Mouse (Mus musculus) liver, embryonic 16.5 days (tissue): ENCODE data around the gene Dynlt1a. TPM values are rescaled to one million over a fixed set of nuclear protein-coding genes. Genes with fewer than 3 reads are reported as not detected.
"Not testable (repeated sequence)": the region's sequence is repeated elsewhere in the genome, so short reads cannot be mapped to it uniquely, and the experiment has no call there.

Source experiments
- ATAC-seq: fragments of 200-750 bp; cut with Nextera tagmentation; 2 replicates; pipeline ENCODE4 v1.8.0; 2017; ENCODE audit warnings: low read depth, mild to moderate bottlenecking, moderate number of reproducible peaks, moderate library complexity
- H3K27ac ChIP-seq: fragments of 300-500 bp; sonication (generic); 2 replicates; pipeline ENCODE4 v1.5.1; 2014; ENCODE audit warnings: mild to moderate bottlenecking, low read length
- H3K27me3 ChIP-seq: fragments of 300-500 bp; sonication (generic); 2 replicates; pipeline ENCODE4 v1.6.1; 2014; ENCODE audit warnings: low read depth, low read length, mixed read lengths; ENCODE audit not compliant: control insufficient read depth, insufficient read depth
- H3K36me3 ChIP-seq: fragments of 300-500 bp; sonication (generic); 2 replicates; pipeline ENCODE4 v1.6.1; 2014; ENCODE audit warnings: mild to moderate bottlenecking; ENCODE audit not compliant: control insufficient read depth, insufficient read depth
- H3K4me1 ChIP-seq: fragments of 300-500 bp; sonication (generic); 2 replicates; pipeline ENCODE4 v1.6.1; 2014; ENCODE audit warnings: low read depth, low read length, mixed read lengths; ENCODE audit not compliant: control insufficient read depth
- H3K4me2 ChIP-seq: fragments of 300-500 bp; sonication (generic); 2 replicates; pipeline ENCODE4 v1.6.1; 2014; ENCODE audit warnings: low read depth, low read length, mixed read lengths
- H3K4me3 ChIP-seq: fragments of 300-500 bp; sonication (generic); 2 replicates; pipeline ENCODE4 v1.5.1; 2014; ENCODE audit warnings: low read depth, mild to moderate bottlenecking, low read length
- H3K9ac ChIP-seq: fragments of 300-500 bp; sonication (generic); 2 replicates; pipeline ENCODE4 v1.6.1; 2014; ENCODE audit warnings: low read depth, low read length
- H3K9me3 ChIP-seq: fragments of 300-500 bp; sonication (generic); replicated peaks from 2 replicates; pipeline ENCODE4 v1.6.1; 2016; ENCODE audit warnings: low read length; ENCODE audit not compliant: control insufficient read depth
- WGBS: fragments of 180-500 bp; shearing (Covaris S2); extraction: QIAGEN DNeasy Blood & Tissue Kit; methylation state at CpG from one replicate; pipeline ENCODE4 v1.1.7; 2014; ENCODE audit not compliant: insufficient replicate concordance; 5-methylcytosine and 5-hydroxymethylcytosine counted together
- polyA plus RNA-seq: library from polyadenylated mRNA; unstranded; fragments of >200 nt; fragmentation: Nextera tagmentation; extraction: Ambion mirVana; gene quantifications from 2 replicates; pipeline ENCODE4 v1.2.1, GENCODE M21; 2015

The Dynlt1a gene
- polyA plus RNA-seq, 1 experiment from 2014 or later: 5.5 TPM

- WGBS: 2% methylated on average over 30 of the region's 38 CpGs
- ATAC-seq: peak; percentile 49
- peak overlapping the region; percentile 65 for H3K4me2 ChIP-seq
- H3K36me3 ChIP-seq, H3K27ac ChIP-seq, H3K4me1 ChIP-seq, H3K9me3 ChIP-seq, H3K27me3 ChIP-seq: not testable (repeated sequence)
- peak overlapping the region; percentile 58 for H3K4me3 ChIP-seq
- H3K9ac ChIP-seq: peak overlapping the region; percentile 61
Observed at GRCm38 (mm10) chr17:6316379-6317126, 747 bp downstream of the Dynlt1a start.

DNA sequence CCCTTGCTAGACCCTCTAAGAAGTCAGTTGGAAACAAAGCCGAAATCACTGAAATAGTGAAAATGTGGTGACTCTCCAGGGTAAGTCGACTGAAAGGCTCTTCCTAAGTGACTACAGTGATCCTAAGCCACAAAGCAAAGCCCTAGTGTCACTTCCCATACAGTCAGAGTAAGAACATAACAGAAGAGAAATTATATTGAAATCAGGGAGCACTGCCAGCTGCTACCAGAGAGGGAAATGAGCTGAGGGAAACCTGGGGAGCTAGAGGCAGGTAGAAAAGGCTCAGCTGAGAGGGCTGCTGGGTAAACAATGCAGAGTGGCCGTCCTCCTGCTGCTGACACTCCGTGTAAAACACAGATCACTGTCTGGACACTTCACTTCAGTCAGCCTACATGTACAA lies 1.6 kb downstream of the Dynlt1a start:
- not testable (repeated sequence) for H3K9ac ChIP-seq, H3K27me3 ChIP-seq, H3K4me3 ChIP-seq, H3K4me2 ChIP-seq, H3K9me3 ChIP-seq, H3K36me3 ChIP-seq, H3K27ac ChIP-seq, H3K4me1 ChIP-seq, ATAC-seq
- 23% methylated on average over 2 of the region's 4 CpGs for WGBS

DNA sequence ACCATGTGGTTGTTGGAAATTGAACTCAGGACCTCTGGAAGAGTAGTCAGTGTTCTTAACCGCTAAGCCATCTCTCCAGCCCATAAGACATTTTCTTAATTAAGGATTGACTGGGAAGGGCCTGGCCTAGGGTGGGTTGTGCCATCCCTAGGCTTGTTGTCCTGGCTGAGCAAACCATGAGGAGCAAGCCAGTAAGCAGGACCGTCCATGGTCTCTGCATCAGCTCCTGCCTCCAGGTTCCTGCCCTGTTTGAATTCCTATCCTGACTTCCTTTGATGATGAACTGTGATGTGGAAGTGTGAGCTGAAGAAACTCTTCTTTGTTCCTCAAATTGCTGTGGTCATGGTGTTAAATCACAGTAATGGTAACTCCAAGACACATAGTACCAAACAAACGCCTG lies 2.8 kb downstream of the Dynlt1a start:
- 77% methylated on average over 2 of the region's 3 CpGs for WGBS
- not testable (repeated sequence) for H3K4me2 ChIP-seq, H3K27ac ChIP-seq, H3K27me3 ChIP-seq, ATAC-seq, H3K36me3 ChIP-seq, H3K9me3 ChIP-seq, H3K4me1 ChIP-seq, H3K4me3 ChIP-seq, H3K9ac ChIP-seq

GRCm38 (mm10) chr17:6312755-6313154 lies 4.5 kb downstream of the Dynlt1a start:
- not testable (repeated sequence) for H3K4me2 ChIP-seq, H3K36me3 ChIP-seq, H3K4me3 ChIP-seq, H3K4me1 ChIP-seq, H3K9me3 ChIP-seq, H3K27me3 ChIP-seq, H3K27ac ChIP-seq, H3K9ac ChIP-seq, ATAC-seq
- 69% methylated on average over 3 of the region's 3 CpGs for WGBS

DNA sequence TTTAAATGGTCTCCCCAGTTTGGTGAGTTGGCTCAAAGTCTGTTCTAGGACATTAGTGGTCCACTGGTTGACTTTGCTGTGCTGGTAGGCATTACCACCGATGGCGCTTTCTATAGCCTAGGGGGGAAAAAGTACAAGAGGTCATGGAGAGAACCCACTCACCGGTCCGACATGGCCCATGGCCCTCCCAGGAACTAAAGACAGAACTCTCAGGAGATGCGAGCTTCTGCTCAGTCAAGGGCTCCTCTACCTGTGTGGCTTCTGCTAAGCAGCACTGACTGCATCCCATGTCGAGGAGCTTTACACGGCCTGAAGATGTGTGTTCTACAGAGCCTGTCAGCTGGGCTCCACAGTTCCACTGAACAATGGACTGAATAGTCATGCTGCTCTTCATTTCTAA lies 5.6 kb downstream of the Dynlt1a start:
- H3K4me1 ChIP-seq, H3K9me3 ChIP-seq, H3K36me3 ChIP-seq, H3K4me3 ChIP-seq, H3K4me2 ChIP-seq, ATAC-seq, H3K9ac ChIP-seq, H3K27me3 ChIP-seq, H3K27ac ChIP-seq: not testable (repeated sequence)
- WGBS: 86% methylated on average over 7 of the region's 7 CpGs

- H3K4me1 ChIP-seq, H3K9ac ChIP-seq: not testable (repeated sequence)
Observed at GRCm38 (mm10) chr17:6306503-6306902, 10.8 kb downstream of the Dynlt1a start.

DNA sequence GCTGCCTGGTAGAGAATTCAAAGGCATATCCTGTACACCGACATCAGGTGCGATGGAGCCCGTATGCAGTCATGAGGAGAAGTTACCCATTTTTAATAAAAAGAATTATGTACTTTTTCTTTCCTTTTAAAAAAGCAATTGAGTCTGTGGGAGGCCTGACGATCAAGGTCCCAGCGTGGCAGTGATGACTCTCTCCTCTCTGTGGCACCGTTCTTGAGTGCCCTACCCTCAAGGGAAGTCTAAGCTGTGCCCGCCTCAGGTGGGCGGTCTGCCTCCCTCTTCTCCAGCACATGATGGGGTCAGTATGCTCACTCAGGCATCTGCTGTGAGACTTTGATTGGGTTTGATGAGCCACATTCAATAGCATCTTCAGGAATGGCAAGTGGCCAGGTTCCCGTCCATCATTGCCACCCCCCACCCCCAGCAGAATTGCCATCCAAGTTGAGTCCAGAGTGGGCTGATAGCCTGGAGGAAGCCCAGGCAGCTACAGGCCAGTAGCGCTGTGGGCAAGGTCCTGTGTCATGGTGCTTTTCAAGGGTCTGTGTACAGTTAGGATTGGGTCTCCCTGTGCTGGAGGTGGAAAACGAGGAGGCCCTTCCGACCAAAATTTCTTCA lies 11.5 kb downstream of the Dynlt1a start:
- H3K4me1 ChIP-seq, H3K27me3 ChIP-seq, H3K9me3 ChIP-seq, ATAC-seq, H3K4me2 ChIP-seq, H3K9ac ChIP-seq, H3K27ac ChIP-seq, H3K36me3 ChIP-seq, H3K4me3 ChIP-seq: not testable (repeated sequence)
- 75% methylated on average over 12 of the region's 12 CpGs for WGBS

More at GRCm38 (mm10) chr17:6306503-6306902, 10.8 kb downstream of the Dynlt1a start:
- not testable (repeated sequence) for H3K27me3 ChIP-seq, H3K9me3 ChIP-seq, H3K36me3 ChIP-seq, H3K27ac ChIP-seq, H3K4me2 ChIP-seq, ATAC-seq, H3K4me3 ChIP-seq
- 73% methylated on average over 9 of the region's 13 CpGs for WGBS

DNA sequence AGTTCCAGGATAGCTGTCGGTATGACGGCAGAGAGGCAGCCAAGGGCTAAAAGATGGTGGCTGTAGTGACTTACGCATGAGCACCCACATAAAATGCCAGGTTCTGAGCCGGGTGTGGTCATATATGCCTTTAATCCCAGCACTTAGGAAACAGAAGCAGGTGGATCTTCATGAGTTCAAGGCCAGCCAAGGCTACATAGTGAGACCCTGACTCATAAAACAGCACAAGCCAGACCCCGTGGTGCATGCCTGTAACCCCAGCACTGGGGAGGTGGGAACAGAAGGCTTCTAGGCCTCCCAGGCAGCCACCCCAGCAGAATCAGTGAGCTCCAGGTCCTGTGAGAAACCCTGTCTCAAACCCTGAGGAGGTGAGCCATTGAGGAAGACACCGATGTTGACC lies 12.4 kb downstream of the Dynlt1a start:
- H3K27me3 ChIP-seq, H3K4me2 ChIP-seq, H3K27ac ChIP-seq, H3K9me3 ChIP-seq, H3K9ac ChIP-seq, ATAC-seq, H3K4me3 ChIP-seq, H3K4me1 ChIP-seq, H3K36me3 ChIP-seq: not testable (repeated sequence)
- 76% methylated on average over 5 of the region's 6 CpGs for WGBS

- H3K4me1 ChIP-seq, H3K4me3 ChIP-seq, H3K27me3 ChIP-seq, H3K27ac ChIP-seq, H3K4me2 ChIP-seq, H3K9ac ChIP-seq, H3K9me3 ChIP-seq, H3K36me3 ChIP-seq: not testable (repeated sequence)
- 55% methylated on average over 2 of the region's 12 CpGs for WGBS
- ATAC-seq: peak; percentile 75
Observed at GRCm38 (mm10) chr17:6300190-6300863, 17.0 kb downstream of the Dynlt1a start.
